Mouse (Mus musculus) T-helper 17 cell (primary cell): ENCODE data around the gene Sf1.

Experiments
- in situ Hi-C, 2 experiments: fragments of 300-600 bp; cut with MboI, MseI; formaldehyde crosslinking; loops; 1 replicate in 1 of 2; 2 replicates in 1 of 2; pipeline ENCODE4 v1.15.1; 2025; ENCODE audit warnings: high pct_unique_total_duplicates in 2 of 2

Sf1 gene

GRCm38 (mm10) chr19:6340524-6341452 lies 22.7 kb upstream of the Sf1 start, which contains the start of gene Map4k2:
Gene Map4k2 (plus strand): TSS chr19:6341135.
- in situ Hi-C loops: no loop called here

GRCm38 (mm10) chr19:6341453-6342077 lies 21.9 kb upstream of the Sf1 start:
- in situ Hi-C loops: no loop called here

- in situ Hi-C loops: no loop called here
Measured at GRCm38 (mm10) chr19:6342276-6342933, 21.1 kb upstream of the Sf1 start.

- in situ Hi-C loops: no loop called here
Measured at GRCm38 (mm10) chr19:6343066-6343925, 20.2 kb upstream of the Sf1 start.

DNA sequence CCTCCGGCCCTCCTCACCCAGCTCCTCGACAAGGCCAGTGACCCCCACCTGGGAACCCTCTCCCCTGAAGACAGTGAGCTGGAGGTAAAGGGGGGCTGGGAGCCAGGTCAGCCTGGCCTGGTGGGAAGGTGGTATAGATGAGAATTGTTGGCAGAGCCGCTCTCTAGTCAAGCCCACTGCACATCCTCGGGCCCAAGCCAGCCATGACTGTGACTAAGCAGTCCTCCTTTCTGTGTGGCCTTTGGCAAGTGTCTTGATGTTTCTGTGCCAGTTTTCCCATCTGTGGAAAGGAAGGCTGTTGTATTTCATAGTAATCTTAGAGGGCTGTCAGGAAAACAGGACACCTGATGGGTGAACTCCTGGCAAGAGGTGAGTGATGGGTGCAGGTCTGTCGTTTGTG lies 19.5 kb upstream of the Sf1 start:
- in situ Hi-C loops: no loop called here

GRCm38 (mm10) chr19:6346023-6346422 lies 17.5 kb upstream of the Sf1 start:
- in situ Hi-C loops: no loop called here

DNA sequence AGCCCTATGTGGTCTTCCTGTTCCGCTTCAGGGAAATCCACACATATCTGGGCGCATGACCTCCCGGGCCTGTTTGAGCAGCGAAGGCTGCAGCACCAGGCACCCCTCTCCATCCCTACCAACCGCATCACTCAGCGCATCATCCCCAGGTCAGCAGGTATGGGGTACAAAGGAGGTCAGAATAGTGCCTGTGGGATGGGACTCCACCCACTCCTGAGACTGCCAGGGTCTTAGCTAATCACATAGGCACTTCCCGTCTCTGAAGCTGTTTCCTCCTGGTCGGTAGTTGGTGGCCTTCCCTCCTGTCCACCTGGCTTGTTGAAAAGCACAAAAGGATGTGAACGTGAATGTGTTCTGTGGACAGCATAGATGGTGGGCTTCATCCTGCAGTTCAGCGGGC lies 16.8 kb upstream of the Sf1 start:
- in situ Hi-C loops: no loop called here

- in situ Hi-C loops: no loop called here
Measured at GRCm38 (mm10) chr19:6347615-6348014, 15.9 kb upstream of the Sf1 start.

GRCm38 (mm10) chr19:6348717-6349116 lies 14.8 kb upstream of the Sf1 start:
- in situ Hi-C loops: no loop called here

DNA sequence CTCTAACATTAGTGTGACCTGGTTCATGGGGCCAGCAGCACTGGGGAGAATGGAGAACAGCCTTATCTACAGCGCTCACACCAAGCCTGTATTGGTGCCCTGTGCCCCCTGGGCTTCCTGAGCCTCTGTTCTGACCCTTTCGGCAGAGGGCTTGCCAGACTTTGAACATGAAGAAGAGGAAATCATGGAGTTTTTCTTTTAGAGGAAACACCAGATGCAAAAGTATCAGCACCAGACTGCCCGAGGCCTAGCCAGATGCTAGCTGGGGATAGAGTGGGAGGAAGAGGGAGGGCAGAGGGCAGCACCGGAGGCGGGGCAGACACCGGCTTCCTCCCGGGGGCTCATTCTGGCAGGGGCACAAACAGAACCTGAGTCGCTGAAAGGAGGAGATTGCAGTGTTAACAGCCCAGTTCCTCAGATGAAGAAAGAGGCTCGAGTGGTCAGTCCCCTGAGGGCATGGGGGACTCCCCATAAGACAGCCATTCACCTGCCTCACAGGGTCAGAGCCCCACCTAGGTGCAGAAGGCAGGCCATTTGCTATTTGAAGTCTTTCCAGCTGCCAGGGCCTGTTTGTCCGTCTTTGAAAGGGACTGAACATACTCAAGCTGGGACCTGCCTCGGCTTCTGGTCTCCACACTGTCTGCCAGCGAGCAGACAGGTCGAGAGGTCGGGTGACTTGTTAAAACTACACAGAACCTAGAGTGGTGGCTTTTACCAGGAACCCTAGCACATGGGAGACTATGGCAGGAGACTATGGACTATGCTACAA lies 14.1 kb upstream of the Sf1 start:
- in situ Hi-C loops: no loop called here

GRCm38 (mm10) chr19:6351431-6352106 lies 11.9 kb upstream of the Sf1 start:
- in situ Hi-C loops: no loop called here

DNA sequence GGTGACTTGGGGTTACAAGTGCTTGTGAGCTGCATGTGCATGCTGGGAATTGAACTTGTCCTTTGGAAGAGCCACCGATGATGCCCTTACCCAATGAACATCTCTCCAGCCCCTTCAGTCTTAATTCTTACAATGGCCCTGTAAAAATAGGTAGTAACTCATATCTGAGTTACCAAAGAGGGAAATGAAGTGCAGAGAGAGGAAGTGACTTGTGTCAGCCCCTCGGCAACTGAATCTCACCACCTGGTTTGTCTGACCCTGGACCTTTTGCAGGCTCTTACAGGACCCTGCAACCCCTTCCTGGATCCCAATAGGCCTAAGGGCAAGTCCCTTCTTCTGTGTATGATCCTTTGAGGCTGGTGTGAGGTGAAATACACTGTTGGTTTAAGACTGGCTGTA lies 11.4 kb upstream of the Sf1 start:
- in situ Hi-C loops: no loop called here

DNA sequence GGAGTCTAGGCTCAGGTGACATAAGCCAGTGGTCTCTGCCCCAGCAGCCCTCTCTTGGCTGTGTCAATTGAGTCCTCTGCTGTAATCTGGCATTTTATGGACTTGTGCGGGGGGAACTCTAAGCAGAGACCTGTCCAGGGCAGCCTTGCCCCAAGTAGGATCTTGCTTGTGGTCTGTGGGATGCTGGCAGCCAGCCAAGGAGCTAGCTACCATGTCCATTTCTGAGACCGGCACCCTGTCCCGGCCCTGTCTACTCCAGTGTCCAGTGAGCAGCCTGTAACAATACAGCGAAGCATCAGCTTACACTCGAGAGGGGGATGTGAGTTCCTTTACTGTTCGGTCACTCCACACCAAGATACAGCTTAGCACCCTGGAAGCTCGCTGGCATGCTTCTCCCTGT lies 9.5 kb upstream of the Sf1 start:
- in situ Hi-C loops: no loop called here

GRCm38 (mm10) chr19:6361291-6361690 lies 2.2 kb upstream of the Sf1 start:
- in situ Hi-C loops: no loop called here

DNA sequence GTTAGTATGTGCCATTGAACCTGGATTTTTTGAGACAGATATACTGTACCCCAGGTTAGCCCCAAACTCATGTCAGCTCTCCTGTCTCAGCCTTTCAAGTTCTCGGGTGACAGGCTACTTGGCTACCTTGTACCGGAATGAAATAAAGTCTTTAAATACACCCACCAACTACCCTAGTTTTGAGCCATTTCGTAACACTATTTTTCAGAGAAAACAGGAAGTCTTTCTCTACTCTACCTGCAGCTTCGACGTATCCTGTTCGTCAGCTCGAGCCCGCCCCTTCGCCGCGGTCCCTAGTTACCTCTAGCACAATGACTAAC lies 439 bp upstream of the Sf1 start:
- in situ Hi-C loops: no loop called here

GRCm38 (mm10) chr19:6364317-6364725 lies 831 bp downstream of the Sf1 start:
- in situ Hi-C loops: no loop called here

DNA sequence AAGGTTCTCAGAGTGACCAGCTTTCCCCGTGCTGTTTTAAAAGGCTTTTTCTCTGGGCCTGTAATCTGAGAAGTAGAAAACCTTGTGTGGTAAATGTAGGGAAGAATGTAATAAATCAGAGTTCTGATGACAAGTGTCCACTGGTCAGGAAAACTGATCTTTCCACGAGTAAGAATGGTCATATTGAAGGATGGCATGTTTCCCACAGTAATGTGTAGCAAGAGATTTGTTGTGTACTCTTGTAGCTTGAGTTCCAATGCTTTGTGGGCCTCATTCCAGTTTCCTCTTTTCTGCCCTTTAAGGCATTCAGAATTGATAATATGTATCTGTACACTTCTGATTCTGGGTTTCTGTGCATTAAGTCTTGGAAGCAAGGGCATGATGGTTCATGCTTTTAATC lies 1.4 kb downstream of the Sf1 start:
- in situ Hi-C loops: no loop called here

- in situ Hi-C loops: no loop called here
Measured at GRCm38 (mm10) chr19:6370175-6370574, 6.7 kb downstream of the Sf1 start.

DNA sequence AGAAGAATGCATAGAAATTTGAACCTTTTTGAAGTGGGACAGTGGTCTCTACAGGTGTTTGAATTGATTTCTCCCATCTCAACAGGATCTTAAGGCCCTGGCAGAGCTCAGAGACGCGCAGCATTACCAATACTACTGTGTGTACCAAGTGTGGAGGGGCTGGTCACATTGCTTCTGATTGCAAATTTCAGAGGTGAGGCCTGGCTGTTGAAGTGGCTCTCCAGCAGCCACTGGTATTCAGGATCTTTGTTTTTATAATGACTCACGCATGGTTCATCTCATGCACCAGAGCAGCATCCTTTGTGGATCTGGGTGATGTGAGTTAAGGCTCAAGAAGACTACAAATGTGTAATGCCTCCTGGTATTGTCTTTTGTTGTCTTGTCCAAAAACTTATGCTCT lies 8.9 kb downstream of the Sf1 start:
- in situ Hi-C loops: no loop called here
